Mouse (Mus musculus): ENCODE measurements around the gene Itgb4. TPM values are rescaled to one million over a fixed set of nuclear protein-coding genes. Genes with fewer than 3 reads are reported as not detected.

The Itgb4 gene
- polyA plus RNA-seq, 1 experiment = 0.49 TPM

DNA sequence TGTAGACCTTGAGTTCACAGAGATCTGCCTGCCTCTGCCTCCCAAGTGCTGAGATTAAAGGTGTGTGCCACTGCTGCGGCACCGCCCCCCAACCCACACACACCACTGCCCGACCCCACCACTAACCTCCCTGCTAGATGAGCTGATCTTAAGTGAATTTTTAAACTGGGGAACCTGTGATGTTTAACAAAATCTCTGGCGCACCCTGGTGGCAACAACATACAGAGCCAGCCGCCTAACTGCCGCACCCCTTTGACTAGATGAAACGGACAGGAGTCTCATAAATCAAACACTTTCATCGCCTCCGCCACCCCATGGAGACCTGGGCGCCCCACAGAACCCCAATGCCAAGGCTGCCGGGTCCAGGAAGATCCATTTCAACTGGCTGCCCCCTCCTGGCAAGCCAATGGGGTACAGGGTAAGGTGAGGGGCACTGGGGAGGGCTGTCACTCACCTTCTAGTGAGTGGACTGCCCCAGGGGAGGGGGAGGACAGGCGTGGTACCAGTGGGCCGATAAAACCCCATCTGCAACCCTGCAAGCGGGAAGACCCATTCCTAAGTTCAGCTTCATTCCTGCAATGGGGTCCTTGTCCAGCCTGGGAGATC, 25.1 kb downstream of the Itgb4 start:
- H3K4me3 ChIP-seq (ENCODE audit: insufficient read depth, poor library complexity, severe bottlenecking) = no peak overlapping the region
- TF ChIP-seq MYOD1 (IDR thresholded peaks at IDR 0.05; ENCODE audit: control insufficient read depth, insufficient read length, low read depth) (no peak), CTCF (IDR thresholded peaks at IDR 0.05; ENCODE audit: control insufficient read depth, insufficient read depth, insufficient read length) (peak; percentile 46), USF1 (IDR thresholded peaks at IDR 0.05; ENCODE audit: low read depth) (no peak), MYOG (IDR thresholded peaks at IDR 0.05; ENCODE audit: control insufficient read depth, extremely low read depth, insufficient read length) (no peak), FOSL1 (IDR thresholded peaks at IDR 0.05; ENCODE audit: insufficient read depth, low read length, poor library complexity, severe bottlenecking) (no peak), MAX (IDR thresholded peaks at IDR 0.05) (no peak)
- H3ac ChIP-seq (ENCODE audit: control insufficient read depth, insufficient read length, low read depth) = no peak overlapping the region
- no peaks in the 10 kb centered on the region for H3K79me2 ChIP-seq (ENCODE audit: control insufficient read depth, insufficient read depth)
- H3K36me3 ChIP-seq (ENCODE audit: control insufficient read depth, insufficient read depth) = no peaks in the 10 kb centered on the region
- H3K27me3 ChIP-seq (ENCODE audit: control insufficient read depth, insufficient read depth, insufficient read length) = no peaks in the 10 kb centered on the region
- H3K79me3 ChIP-seq (ENCODE audit: low read depth) = no peaks in the 10 kb centered on the region

DNA sequence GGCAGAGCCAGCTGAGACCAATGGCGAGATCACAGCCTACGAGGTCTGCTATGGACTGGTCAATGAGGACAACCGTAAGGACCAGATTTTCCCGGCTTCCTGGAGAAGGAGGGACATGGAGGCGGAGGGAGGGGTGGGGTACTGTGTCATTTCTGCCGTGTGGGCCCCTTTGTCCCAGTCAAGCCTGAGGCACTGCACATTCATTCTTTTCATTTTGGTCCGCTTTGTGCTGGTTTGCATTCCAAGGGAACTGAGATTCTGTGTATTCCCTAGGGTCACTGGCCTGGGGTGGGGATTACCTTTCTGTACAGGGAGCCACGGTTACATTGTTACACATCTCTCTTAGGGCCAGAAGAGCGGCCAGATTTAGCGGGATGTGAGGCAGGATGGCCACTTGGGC, 26.1 kb downstream of the Itgb4 start:
- H3K4me3 ChIP-seq (ENCODE audit: insufficient read depth, poor library complexity, severe bottlenecking) = no peak overlapping the region
- no peaks in the 10 kb centered on the region for H3K36me3 ChIP-seq (ENCODE audit: control insufficient read depth, insufficient read depth)
- TF ChIP-seq CEBPB (IDR thresholded peaks at IDR 0.05; ENCODE audit: low read depth) = no peak
- no peak for TF ChIP-seq FOSL1 (IDR thresholded peaks at IDR 0.05; ENCODE audit: insufficient read depth, low read length, poor library complexity, severe bottlenecking)
- no peak for TF ChIP-seq CTCF (IDR thresholded peaks at IDR 0.05; ENCODE audit: control insufficient read depth, insufficient read depth, insufficient read length)
- no peak for TF ChIP-seq MYOG (IDR thresholded peaks at IDR 0.05; ENCODE audit: control insufficient read depth, extremely low read depth, insufficient read length)
- TF ChIP-seq USF1 (IDR thresholded peaks at IDR 0.05; ENCODE audit: low read depth) = no peak
- no peak for TF ChIP-seq MAX (IDR thresholded peaks at IDR 0.05)
- no peak for TF ChIP-seq MYOD1 (IDR thresholded peaks at IDR 0.05; ENCODE audit: control insufficient read depth, insufficient read length, low read depth)
- no peak overlapping the region for H3ac ChIP-seq (ENCODE audit: control insufficient read depth, insufficient read length, low read depth)
- no peaks in the 10 kb centered on the region for H3K79me3 ChIP-seq (ENCODE audit: low read depth)
- H3K79me2 ChIP-seq (ENCODE audit: control insufficient read depth, insufficient read depth) = no peaks in the 10 kb centered on the region
- H3K27me3 ChIP-seq (ENCODE audit: control insufficient read depth, insufficient read depth, insufficient read length) = no peaks in the 10 kb centered on the region

DNA sequence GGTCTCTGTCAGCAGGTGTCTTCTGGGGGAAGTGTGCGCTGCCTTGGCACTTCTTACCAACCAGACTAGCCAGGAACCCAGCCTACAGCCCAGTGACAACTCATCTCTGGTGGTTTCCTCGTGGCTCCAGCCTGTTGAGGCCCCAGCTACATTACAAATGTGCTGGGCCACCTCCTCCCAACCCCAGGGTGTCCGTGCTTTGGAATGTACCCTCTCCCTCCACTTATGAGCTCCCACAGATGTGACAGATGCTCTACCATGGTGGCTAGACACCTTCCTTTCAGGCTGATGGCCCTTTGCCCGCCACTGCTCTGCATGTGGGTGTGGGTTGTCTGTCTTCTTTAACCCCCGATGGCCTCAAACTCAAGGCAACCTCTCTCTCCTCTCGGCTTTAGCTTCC, 27.2 kb downstream of the Itgb4 start:
- Histone ChIP-seq H3K4me3 (ENCODE audit: insufficient read depth, poor library complexity, severe bottlenecking) (no peak overlapping the region), H3K79me3 (ENCODE audit: low read depth) (no peaks in the 10 kb centered on the region), H3K79me2 (ENCODE audit: control insufficient read depth, insufficient read depth) (no peaks in the 10 kb centered on the region), H3K27me3 (ENCODE audit: control insufficient read depth, insufficient read depth, insufficient read length) (no peaks in the 10 kb centered on the region), H3ac (ENCODE audit: control insufficient read depth, insufficient read length, low read depth) (no peak overlapping the region), H3K36me3 (ENCODE audit: control insufficient read depth, insufficient read depth) (no peaks in the 10 kb centered on the region)
- TF ChIP-seq MYOD1 (IDR thresholded peaks at IDR 0.05; ENCODE audit: control insufficient read depth, insufficient read length, low read depth) (no peak), MAX (IDR thresholded peaks at IDR 0.05) (no peak), CEBPB (IDR thresholded peaks at IDR 0.05; ENCODE audit: low read depth) (no peak), MYOG (IDR thresholded peaks at IDR 0.05; ENCODE audit: control insufficient read depth, extremely low read depth, insufficient read length) (no peak), CTCF (IDR thresholded peaks at IDR 0.05; ENCODE audit: control insufficient read depth, insufficient read depth, insufficient read length) (no peak), FOSL1 (IDR thresholded peaks at IDR 0.05; ENCODE audit: insufficient read depth, low read length, poor library complexity, severe bottlenecking) (no peak), USF1 (IDR thresholded peaks at IDR 0.05; ENCODE audit: low read depth) (no peak)

DNA sequence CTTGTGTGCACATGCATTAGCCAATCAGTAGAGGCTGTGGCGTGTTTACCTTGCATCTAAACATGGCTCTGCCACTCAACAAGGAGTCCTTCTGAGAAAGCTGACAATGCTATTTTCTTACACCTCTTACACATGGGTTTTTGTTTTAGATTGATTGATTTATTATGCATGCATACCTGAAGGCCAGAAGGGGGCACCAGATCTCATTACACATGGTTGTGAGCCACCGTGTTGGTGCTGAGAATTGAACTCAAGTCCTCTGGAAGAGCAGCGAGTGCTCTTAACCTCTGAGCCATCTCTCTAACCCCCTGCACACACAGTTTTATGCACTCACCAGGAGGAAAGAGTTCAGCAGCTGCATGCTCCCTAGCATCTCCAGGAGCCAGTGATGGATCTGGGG, 28.4 kb downstream of the Itgb4 start:
- no peak overlapping the region for H3K4me3 ChIP-seq (ENCODE audit: insufficient read depth, poor library complexity, severe bottlenecking)
- H3ac ChIP-seq (ENCODE audit: control insufficient read depth, insufficient read length, low read depth) = no peak overlapping the region
- no peaks in the 10 kb centered on the region for H3K79me2 ChIP-seq (ENCODE audit: control insufficient read depth, insufficient read depth)
- H3K79me3 ChIP-seq (ENCODE audit: low read depth) = no peaks in the 10 kb centered on the region
- H3K36me3 ChIP-seq (ENCODE audit: control insufficient read depth, insufficient read depth) = peaks cover under 1% of the 10 kb centered on the region
- no peaks in the 10 kb centered on the region for H3K27me3 ChIP-seq (ENCODE audit: control insufficient read depth, insufficient read depth, insufficient read length)
- TF ChIP-seq CEBPB (IDR thresholded peaks at IDR 0.05; ENCODE audit: low read depth) (no peak), MYOD1 (IDR thresholded peaks at IDR 0.05; ENCODE audit: control insufficient read depth, insufficient read length, low read depth) (no peak), FOSL1 (IDR thresholded peaks at IDR 0.05; ENCODE audit: insufficient read depth, low read length, poor library complexity, severe bottlenecking) (no peak), MAX (IDR thresholded peaks at IDR 0.05) (no peak), CTCF (IDR thresholded peaks at IDR 0.05; ENCODE audit: control insufficient read depth, insufficient read depth, insufficient read length) (no peak), USF1 (IDR thresholded peaks at IDR 0.05; ENCODE audit: low read depth) (no peak), MYOG (IDR thresholded peaks at IDR 0.05; ENCODE audit: control insufficient read depth, extremely low read depth, insufficient read length) (no peak)

DNA sequence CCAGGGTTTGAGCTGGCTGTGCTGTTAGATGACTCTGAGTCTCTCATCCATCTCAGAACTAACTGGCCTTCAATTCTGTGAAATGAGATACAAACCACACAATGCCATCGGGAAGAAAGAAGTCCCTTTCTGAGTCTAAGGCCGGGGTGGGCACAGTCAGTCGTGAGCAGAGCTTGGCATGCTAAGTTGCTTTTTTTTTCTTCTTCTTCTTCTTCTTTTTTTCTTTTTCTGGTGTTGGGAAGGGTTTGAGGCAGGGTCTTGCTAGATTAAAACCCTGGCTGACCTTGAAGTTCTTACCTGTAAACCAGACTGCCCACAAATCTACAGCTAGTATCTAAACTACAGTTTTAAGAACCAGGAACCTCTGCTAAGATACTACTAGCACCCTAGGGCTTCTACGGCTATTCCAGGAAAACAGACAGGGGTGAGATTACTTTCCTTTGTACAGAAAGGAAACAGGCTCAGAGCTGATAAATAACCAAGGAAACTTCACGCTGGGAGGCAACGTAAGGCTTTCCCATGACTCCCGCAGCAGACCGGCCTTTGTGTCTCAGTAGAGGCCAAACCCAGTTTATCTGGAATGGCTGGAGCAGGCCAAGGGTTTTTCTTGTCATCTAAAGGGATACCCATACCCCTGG, 29.8 kb downstream of the Itgb4 start:
- Histone ChIP-seq H3K79me3 (ENCODE audit: low read depth) (no peaks in the 10 kb centered on the region), H3K36me3 (ENCODE audit: control insufficient read depth, insufficient read depth) (peaks cover 13% of the 10 kb centered on the region), H3K4me3 (ENCODE audit: insufficient read depth, poor library complexity, severe bottlenecking) (no peak overlapping the region), H3K27me3 (ENCODE audit: control insufficient read depth, insufficient read depth, insufficient read length) (no peaks in the 10 kb centered on the region), H3K79me2 (ENCODE audit: control insufficient read depth, insufficient read depth) (no peaks in the 10 kb centered on the region), H3ac (ENCODE audit: control insufficient read depth, insufficient read length, low read depth) (peak overlapping the region; percentile 7)
- TF ChIP-seq USF1 (IDR thresholded peaks at IDR 0.05; ENCODE audit: low read depth) = no peak
- no peak for TF ChIP-seq MYOD1 (IDR thresholded peaks at IDR 0.05; ENCODE audit: control insufficient read depth, insufficient read length, low read depth)
- no peak for TF ChIP-seq CEBPB (IDR thresholded peaks at IDR 0.05; ENCODE audit: low read depth)
- no peak for TF ChIP-seq MAX (IDR thresholded peaks at IDR 0.05)
